Mouse (Mus musculus) kidney, adult 2 months (tissue): ENCODE measurements at regions not wholly inside any gene's neighbourhood (a gene's known extent, or its start where the extent isn't known, plus 50 kb on each side); places are given as distances from the start of the nearest gene placed in this dataset.

ENCODE experiments used
- CTCF ChIP-seq: fragments of 200-500 bp; conservative IDR thresholded peaks from 2 replicates; pipeline ENCODE4 v1.5.1; 2011; ENCODE audit warnings: low read depth, mild to moderate bottlenecking, control low read depth, low read length, moderate library complexity, mixed read lengths; ENCODE audit not compliant: insufficient read depth, insufficient read length
- POLR2A ChIP-seq: fragments of 200-500 bp; IDR thresholded peaks from one replicate; pipeline ENCODE4 v1.6.1; 2011; ENCODE audit warnings: low read depth, low read length, control low read depth

- TF ChIP-seq CTCF = no peak
- TF ChIP-seq POLR2A = no peak
Measured at GRCm38 (mm10) chr13:6901682-6902081, 253.1 kb upstream of the Pfkp start.
